Mouse (Mus musculus) testis, postnatal 14 days (tissue): ENCODE measurements around the gene Ppp1r12a.

ENCODE experiments used
- DNase-seq: peaks from one replicate; pipeline ENCODE4 v3.0.0; 2021; ENCODE audit warnings: low spot score

Gene Ppp1r12a

GRCm38 (mm10) chr10:108291688-108292471 lies 129.9 kb downstream of the Ppp1r12a start:
- DNase-seq, result no peak

- DNase-seq, result no peak
These were observed 130.7 kb downstream of the Ppp1r12a start for GRCm38 (mm10) chr10:108292651-108293050.

DNA sequence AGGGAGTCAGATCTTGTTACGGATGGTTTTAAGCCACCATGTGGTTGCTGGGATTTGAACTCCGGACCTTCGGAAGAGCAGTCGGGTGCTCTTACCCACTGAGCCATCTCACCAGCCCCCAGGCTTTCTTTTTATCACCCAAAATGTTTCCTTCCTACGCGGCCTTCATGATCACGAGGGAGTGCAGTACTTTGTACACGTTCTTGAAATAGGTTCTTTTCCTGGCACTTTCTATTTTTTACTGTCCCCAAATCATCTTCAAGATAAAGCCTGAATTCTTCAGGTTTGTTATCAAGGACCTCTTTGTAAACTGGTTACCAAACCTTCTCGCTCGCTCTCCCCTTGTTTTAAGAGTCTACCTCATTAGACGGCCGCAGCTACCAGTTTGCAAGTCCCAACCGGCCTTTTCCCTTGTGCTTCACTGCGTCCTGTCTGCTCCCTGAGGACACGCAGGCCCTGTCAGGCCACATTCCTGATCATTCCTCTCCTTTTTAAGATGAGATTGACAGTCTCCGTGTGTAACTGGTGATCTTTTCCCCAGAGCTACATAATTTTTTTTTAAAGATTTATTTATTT lies 131.7 kb downstream of the Ppp1r12a start:
- peak; percentile 38 for DNase-seq

DNA sequence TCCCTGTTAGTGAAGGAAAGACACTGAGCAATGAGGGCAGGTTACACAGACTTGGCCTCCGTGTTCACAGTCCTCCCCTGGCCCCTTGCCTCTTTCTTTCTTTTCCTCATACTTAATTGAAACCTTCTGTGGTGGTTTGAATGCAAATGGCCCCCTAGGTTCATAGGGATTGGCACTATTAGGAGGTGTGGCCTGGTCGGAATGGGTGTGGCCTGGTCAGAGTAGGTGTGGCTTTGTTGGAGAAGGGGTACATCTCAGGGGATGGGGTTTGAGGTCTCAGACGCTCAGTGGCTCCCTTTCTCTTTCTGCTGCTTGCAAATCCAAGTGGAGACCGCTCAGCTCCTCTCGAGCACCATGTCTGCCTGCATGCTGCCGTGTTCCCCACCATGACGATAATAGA lies 132.8 kb downstream of the Ppp1r12a start:
- no peak for DNase-seq

- DNase-seq, result no peak
These were observed 134.5 kb downstream of the Ppp1r12a start for GRCm38 (mm10) chr10:108296446-108296845.

GRCm38 (mm10) chr10:108298261-108298660 lies 136.3 kb downstream of the Ppp1r12a start:
- DNase-seq, result no peak

DNA sequence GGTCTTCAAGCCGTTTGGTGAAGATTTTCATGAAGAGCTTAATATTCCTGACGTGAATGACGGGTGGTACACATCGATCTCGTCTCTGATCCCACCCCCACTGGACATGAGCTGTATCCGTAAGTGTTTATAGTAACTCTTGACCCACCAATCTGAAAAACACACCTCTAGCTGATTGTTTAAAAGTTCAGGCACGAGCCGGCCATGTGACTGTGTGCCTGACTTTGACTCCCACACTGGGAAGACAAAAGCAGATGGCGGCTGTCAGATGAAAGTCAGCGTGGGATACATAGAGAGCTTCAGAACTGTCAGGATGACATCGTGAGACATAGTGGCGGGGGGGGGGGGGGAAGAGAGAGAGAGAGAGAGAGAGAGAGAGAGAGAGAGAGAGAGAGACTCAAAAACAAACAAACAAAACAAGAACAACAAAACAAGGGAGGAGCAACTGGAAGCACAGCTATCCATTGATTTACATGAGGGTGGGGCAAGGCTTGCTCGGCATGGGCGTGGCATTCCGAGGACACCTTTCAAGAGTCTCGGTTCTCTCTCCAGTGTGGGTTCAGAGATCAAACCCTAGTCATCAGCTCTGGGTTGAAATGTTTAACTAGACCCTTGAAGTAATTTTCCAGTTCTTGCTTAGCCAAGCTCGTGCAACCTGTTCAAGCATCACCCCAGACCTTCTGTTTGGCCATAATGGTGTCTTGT lies 137.0 kb downstream of the Ppp1r12a start:
- no peak for DNase-seq

DNA sequence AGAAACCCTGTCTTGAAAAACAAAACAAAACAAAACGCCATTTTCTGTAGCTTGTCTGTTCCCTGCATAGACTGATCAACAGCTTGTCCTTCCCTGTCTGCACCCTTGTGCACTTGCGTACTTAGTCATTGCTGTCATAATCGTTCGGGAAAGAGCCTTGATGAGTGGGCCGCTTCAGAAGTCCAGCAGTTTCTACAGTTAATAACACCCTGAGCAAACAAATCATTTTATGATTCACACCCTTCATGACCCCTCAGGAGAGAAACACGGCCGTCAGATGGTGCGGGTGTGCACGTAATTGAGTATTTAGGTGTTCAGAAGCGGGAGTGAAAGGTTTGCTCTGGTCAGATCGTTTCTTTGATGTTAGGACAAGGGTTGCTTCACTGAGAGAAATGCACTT lies 137.8 kb downstream of the Ppp1r12a start:
- DNase-seq, result no peak

DNA sequence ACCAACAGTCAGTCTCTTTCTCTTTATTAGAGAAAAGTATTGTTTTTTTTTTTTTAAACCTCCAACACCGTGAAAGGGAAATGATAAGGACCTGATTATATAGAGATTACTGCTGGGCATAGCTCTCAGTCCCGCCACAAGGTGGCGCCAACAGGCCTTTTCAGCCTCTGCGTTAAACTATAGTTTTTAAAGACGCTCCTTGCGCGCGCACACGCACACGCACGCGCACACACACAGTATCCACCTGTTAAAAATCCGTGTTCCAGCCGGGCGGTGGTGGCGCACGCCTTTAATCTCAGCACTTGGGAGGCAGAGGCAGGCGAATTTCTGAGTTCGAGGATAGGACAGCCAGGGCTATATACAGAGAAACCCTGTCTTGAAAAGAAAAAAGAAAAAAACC lies 138.8 kb downstream of the Ppp1r12a start:
- DNase-seq, result peak; percentile 83

- DNase-seq, result no peak
These were observed 145.8 kb downstream of the Ppp1r12a start for GRCm38 (mm10) chr10:108307772-108308171.

GRCm38 (mm10) chr10:108310195-108310594 lies 148.2 kb downstream of the Ppp1r12a start:
- DNase-seq, result no peak

GRCm38 (mm10) chr10:108311396-108311795 lies 149.4 kb downstream of the Ppp1r12a start:
- no peak for DNase-seq

DNA sequence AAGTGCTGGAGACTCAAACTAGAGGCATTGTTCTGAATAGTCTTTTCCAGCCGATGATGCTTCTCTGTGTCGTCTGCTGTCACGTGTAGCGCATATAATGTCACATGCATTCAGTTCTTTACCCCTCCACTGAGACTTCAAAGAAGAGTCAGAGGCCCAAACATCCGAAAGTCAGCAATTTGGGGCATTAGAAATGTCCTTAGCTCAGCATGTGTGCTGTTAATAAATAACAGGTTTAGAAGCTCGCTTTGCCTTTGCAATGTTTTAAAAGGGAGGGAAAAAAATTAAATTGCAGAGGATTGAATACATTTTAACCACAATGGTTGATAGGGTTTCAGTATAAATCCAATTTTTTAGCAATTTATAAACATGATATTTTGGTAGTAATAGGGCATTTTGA lies 151.9 kb downstream of the Ppp1r12a start:
- DNase-seq, result no peak

DNA sequence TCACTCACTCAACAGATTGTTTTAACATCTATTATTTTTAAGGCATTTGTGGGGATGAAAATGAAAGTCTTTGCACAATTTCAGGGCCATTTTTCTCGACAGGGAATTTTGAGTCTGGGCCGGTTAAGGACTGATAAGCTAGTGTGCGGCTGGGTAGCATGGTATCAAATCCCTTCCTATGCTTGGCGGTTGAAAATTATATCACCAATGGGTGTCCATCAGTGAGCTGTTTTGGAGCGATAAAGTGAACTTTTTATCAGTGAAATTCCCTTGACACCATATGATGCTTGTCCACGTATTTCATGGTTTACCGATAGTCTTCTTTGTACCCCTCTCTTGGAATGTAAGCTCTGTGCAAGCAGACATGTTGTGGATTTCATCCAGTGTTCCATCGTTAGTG lies 152.4 kb downstream of the Ppp1r12a start:
- no peak for DNase-seq

DNA sequence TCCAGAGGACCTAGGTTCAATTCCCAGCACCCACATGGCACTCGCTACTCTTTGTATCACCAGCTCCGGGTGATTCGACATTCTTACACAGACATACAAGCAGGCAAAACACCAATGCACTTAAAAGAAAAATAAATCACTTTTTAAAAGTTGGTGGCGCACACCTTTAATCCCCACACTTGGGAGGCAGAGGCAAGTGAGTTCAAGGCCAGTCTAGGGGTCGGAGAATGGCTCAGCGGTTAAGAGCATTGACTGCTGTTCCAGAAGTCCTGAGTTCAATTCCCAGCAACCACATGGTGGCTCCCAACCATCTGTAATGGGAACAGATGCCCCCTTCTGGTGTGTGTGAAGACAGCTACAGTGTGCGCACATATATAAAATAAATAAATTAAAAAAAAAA lies 153.2 kb downstream of the Ppp1r12a start:
- DNase-seq, result no peak

GRCm38 (mm10) chr10:108328356-108328755 lies 166.4 kb downstream of the Ppp1r12a start:
- no peak for DNase-seq

DNA sequence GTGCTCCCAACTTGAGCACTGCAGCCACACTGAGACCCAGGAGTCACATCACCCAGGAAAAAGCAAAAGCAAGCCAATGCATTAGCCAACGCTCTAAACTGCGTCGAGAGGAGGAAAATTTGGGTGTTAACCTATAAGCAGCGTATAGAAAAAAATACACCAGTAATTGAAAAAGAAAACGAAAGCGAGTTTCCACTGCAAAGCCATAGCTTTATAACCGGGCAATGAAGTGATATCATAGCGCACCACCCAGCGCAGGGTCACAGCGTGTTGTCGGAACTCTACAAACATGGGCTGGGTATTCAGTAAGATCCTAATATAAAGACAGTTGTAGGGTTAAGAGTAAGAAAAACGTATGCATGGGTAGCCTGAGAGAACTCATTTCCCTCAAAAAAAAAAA lies 167.0 kb downstream of the Ppp1r12a start:
- DNase-seq, result no peak

- peak; percentile 24 for DNase-seq
These were observed 167.8 kb downstream of the Ppp1r12a start for GRCm38 (mm10) chr10:108329771-108330170.

GRCm38 (mm10) chr10:108330964-108331363 lies 169.0 kb downstream of the Ppp1r12a start:
- no peak for DNase-seq

- peak; percentile 86 for DNase-seq
These were observed 170.0 kb downstream of the Ppp1r12a start, which contains the start of gene Pawr for GRCm38 (mm10) chr10:108331784-108332561. TSS of gene Pawr (plus strand) at chr10:108332121.

DNA sequence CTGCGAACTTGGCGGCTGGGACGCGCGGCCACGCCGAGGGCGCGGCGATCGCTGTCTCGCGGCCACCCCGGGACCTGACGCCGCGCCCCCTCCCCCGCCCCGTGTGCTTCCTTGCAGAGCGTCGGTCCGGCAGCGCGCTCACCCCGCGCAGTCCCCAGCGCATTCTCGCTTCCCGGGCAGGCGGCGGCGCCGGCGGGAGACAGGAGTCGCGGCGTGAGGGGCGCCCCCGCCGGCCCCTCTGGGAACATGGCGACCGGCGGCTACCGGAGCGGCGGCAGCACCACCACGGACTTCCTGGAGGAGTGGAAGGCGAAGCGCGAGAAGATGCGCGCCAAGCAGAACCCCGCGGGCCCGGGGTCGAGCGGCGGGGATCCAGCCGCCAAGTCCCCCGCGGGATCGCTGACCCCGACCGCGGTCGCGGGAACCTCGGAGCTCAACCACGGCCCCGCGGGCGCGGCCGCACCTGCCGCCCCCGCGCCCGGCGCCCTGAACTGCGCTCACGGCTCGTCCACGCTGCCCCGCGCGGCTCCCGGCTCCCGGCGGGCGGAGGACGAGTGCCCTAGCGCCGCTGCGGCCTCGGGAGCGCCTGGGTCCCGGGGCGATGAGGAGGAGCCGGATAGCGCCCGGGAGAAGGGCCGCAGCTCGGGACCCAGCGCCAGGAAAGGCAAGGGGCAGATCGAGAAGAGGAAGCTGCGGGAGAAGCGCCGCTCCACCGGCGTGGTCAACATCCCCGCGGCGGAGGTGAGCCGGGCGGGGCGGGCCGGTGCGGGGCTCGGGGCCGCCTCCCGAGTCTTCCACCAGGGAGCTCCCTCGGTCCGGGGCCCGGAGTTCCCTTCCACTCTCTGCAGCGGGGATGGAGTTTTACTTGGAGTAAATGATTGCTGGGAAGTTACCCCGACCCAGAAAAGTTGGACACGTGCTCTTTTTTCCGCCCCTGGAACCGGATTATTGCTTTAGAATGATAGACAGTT lies 170.9 kb downstream of the Ppp1r12a start:
- DNase-seq, result peak; percentile 50
